Mouse (Mus musculus) liver, adult (tissue): ENCODE measurements around the gene Ubxn6.
A peak's percentile ranks its signal among the peaks of the same experiment; 100 is the strongest.

Experiments used
- GATA4 ChIP-seq: IDR thresholded peaks from 2 replicates; pipeline ENCODE4 v1.6.1; 2014; ENCODE audit warnings: mild to moderate bottlenecking, low read length; ENCODE audit not compliant: insufficient replicate concordance

Ubxn6 gene

DNA sequence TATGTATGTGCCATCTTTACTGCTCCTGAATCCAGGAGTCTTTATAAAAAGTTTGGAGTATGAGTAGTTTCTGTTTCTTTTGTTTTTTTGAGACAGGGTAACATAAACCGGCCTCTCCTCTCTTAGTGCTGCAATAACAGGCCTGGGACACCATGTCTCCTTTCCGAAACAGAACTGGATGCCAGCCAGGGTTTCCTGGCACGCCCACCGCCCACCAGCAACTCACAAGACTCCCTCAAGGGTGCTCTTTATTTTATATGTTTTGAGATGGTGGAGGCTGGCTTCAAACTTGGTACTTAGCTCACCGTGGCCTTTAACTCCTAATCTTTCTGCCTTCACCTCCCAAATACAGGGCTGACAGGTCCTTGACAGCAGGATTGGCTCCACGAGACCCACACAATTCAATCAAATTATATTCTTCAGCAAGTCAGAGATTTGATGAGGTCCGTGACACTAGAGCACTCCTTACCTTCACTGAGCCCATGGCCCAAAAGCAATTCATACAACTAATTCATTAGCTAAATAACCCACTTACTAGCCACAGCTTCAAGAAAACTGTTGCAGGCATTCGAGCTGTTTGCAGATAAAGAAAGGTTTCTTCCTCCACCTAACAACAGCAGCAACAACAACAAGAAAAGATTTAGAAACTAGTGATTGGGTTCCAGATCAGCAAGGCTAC, 36.1 kb downstream of the Ubxn6 start:
- no peak for TF ChIP-seq GATA4

GRCm38 (mm10) chr17:56036901-56037287, 37.9 kb downstream of the Ubxn6 start:
- TF ChIP-seq GATA4: no peak

- peak; percentile 86; the same call in 1 of the 2 replicates for TF ChIP-seq GATA4
Observed at GRCm38 (mm10) chr17:56036176-56036900, 38.5 kb downstream of the Ubxn6 start, which contains the start of gene Sh3gl1. TSS of gene Sh3gl1 (minus strand) at chr17:56036635.

DNA sequence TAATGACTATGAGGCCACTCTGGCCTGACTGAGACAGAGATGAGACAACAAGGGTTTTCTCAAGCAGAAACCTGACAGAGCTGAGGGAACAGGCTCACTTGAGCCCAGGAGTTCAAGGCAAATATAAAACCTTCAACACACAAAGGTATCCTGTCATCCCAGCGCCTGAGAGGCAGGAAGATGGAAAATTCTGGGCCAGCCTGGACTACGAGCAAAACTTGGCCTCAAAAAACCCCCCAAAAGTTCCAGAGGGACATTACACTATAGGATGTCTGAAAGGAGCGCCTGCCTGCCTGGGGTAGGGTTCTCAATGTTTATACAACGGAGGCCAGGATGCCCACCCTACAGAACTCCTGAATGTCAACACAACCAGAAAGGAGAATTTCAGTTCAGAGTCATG, 39.6 kb downstream of the Ubxn6 start:
- TF ChIP-seq GATA4: no peak

DNA sequence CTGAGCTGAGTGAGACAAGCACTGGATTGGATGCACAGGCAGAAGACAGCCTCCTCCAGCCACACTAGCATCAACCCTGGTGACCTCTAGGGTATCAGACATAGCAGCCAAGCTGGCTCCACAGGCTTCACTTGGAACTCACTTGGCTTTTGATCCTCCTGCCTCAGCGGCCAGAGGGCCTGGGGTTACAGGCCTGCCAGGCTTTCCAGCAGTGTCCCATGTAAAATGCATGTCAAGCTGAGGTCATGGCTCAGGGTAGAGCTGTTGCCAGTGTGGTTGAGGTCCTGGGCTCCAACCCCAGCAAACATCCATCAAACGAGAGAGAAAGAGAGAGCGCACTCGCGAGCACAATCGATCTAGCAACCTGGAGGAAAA, 40.1 kb downstream of the Ubxn6 start:
- no peak for TF ChIP-seq GATA4

DNA sequence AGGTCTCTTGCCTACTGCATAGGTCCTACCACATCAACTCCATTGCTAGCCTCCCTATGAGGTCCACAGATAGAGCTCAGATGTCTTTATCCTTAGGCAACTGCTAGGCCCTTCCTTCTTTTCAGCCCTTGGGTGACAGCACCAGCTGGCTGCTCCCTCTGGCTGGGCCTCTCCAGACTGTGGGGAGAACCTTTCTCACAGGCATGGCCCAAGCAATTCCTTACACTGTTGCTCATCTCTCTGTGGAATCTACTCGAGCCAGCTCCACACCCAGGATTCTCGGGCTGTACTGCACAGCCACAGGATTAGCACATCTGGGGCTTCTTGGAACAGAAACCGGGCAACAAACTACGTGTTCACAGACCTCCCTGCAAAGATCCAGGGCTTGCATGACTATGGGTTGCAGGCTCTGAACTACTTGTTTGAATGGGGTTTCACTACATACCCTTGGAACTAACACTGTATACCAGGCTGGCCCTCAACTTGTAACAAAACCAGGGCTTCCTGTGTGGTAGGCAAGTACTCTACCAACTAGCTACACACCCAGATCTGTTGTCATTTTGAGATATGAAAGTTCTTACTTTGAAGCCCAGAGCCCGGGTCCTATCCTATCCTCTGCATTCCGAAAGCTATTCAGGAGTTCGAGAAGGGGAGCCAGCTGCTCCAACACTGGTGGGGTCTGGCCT, 40.6 kb downstream of the Ubxn6 start:
- no peak for TF ChIP-seq GATA4

- no peak for TF ChIP-seq GATA4
Observed at GRCm38 (mm10) chr17:56032831-56033230, 42.0 kb downstream of the Ubxn6 start.

GRCm38 (mm10) chr17:56032127-56032733, 42.6 kb downstream of the Ubxn6 start:
- no peak for TF ChIP-seq GATA4

GRCm38 (mm10) chr17:56031431-56031830, 43.4 kb downstream of the Ubxn6 start:
- TF ChIP-seq GATA4: no peak

- TF ChIP-seq GATA4: peak; percentile 61; the same call in 1 of the 2 replicates
Observed at GRCm38 (mm10) chr17:56030919-56031318, 43.9 kb downstream of the Ubxn6 start.

DNA sequence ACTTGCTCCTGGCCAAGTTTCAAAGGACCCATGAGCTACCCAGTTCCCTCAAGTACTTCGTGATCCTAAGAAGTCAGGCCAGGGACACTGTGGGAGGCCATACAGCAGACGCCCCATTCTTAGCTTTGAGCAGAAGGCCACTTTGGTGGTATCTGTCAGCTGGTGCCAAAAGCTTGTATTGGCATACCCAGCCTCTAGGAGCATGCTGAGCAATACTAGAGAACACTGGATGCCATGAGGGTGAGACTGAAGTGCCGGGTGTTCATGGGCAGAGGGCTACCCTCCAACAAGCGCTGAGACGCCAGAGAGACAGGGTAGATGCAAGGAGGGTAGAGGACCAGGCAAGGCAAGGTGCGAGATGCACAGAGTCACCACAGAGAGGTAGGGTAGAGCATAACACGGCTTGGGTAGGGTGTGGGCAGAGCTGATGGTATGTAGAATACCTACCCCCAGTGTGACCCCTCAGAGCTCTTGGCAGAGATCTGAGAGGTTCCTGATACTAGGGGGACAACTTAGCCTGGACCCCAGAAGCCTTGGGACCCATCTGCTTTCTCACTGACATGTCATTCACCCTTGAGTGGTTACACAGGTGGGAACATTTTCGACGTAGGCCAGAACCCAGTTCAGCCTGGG, 44.5 kb downstream of the Ubxn6 start:
- no peak for TF ChIP-seq GATA4

GRCm38 (mm10) chr17:56027801-56028441, 46.9 kb downstream of the Ubxn6 start:
- no peak; the same call in 1 of the 2 replicates for TF ChIP-seq GATA4

GRCm38 (mm10) chr17:56026881-56027280, 47.9 kb downstream of the Ubxn6 start:
- no peak for TF ChIP-seq GATA4

DNA sequence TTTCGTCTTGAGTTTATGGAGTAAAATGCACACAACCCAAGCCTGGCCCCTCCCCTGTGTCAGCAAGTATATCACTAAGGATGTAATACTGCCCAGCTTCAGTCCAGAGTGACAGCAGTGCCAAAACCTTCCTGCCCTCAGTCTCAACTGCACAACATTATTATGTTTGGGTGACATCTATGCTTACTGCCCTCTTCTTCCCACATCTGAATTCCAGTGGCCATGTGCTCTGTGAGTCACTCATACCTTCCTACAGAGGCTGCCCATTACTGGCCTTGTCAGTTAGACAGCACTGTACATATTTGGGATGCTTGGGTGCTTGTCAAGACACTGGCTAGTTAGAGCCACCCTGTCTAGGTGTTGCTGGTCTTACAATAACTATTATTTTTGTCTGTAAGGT, 48.5 kb downstream of the Ubxn6 start:
- no peak for TF ChIP-seq GATA4

- no peak for TF ChIP-seq GATA4
Observed at GRCm38 (mm10) chr17:56024931-56025330, 49.9 kb downstream of the Ubxn6 start.

GRCm38 (mm10) chr17:56024476-56024875, 50.4 kb downstream of the Ubxn6 start:
- no peak for TF ChIP-seq GATA4
